Mouse (Mus musculus): ENCODE measurements around the gene Wnt3.

Gene Wnt3
- long read RNA-seq, experiment 1, result 0 reads
- long read RNA-seq, experiment 2, result 0 reads

DNA sequence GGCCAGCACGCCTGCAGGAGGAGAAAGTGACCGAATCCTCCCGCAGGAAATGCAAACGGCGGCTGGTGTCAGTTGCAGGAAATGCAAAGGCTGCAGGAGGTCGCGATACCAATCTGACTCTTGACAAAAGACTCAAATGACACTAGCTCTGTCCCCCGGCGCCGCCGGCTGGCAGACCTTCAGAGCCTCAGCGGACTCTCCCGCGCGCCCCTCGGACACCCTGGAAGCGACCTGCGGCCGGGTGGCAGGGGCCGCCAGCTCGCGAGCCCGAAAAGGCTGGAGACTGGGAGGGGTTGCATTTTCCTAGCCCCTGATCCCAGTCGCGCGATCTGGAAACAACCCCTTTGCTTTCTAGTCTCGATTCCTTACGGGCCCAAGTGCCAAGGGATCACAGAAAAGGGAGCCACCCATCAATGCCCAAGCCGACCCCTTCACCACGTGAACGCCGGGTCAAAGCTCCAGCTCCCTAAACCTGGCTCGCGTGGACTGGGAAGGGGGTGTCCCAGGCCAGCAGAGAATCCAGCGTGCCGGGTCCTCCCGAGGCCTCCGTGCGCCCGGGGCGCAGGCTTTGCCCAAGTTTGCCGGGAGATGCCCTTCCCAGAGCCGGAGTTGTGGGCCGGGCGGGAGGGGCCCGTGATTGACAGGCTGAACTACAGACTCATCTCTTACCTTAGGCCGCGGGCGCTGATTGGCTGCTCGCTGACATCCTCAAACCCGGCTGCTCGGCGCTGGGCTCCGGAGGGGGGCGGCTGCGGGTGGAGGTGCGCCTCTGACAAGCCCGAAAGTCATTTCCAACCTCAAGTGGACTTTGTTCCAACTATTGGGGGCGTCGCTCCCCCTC is at the start of gene Wnt3:
Gene Wnt3, plus strand, starts transcription at position 764 of the 841 bp plus-strand sequence.
- intact Hi-C loops (cut with DNase I), result no loop called here

DNA sequence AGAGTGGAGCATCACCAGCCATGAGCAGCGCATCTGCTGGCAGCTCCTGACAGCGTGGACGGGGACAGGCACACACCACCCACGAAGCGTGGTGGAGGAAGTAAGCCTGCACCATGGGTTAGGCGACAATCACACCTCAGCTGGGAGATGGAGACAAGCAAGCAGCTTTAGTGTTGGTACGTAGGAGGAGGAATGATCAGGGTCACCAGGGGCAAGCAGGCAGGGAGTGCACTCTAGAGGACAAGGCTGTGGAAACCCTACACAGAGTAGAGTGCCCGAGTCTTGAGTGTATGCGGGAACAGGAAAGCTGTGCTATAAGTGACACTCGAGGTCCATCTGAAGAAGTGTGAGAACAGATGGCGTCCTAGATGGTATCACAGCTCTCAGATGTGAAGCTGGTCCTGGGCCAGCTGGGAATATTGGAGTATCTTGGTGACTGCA is 49.6 kb upstream of the Wnt3 start:
- intact Hi-C loops (cut with DNase I), result no loop called here

DNA sequence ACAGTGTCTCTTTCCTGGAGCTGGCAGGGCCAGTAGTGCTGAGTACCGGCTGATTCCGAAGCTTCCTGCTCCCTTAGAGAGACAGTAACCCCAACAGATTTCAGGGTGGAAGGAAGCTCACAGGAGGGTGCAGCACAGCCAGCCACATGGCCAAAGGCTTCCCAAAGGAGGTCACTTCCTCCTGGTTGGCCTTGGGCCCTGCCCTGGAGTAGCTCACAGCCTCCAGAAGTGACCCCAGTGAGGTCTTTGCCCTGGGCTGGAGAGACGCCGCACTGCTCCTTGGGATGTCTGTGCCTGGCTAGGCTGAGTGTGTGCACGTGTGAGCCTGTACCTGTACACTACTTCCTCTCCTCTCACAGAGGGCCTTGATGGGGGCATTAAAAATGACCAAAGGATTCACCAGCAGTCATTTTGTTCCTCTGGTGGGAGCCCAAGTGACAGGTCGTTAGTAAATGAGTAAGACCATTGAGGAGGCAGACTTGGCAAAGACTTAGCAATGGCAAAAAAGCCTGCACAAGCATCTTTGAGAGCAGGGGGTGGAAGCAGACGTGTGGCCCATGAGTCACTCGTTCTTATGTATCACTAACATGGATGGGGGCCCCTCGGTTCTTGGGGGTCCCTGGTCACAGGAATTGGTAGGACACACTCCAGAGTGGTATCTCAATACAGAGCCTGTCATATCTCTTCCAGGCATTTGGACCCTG is 44.5 kb upstream of the Wnt3 start:
- intact Hi-C loops (cut with DNase I), result no loop called here

DNA sequence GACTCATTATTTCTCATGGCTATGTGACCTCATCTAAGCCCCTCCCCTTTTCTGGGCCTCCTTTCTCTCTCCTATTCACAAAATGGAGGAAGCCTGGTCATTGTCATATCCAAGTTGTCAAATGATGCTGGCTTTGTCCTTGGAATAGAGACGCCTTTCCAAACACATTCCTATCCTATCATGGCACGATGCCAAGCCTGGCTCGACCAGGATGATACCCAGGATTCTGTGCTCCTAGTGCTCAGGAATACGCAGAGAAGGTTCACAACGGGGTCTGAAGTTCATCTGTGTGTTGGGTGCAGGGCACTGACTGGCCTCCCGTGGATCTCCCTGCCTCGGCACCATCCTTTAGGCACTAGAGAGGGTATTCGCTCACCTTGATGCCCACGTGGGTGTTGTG is 42.4 kb upstream of the Wnt3 start:
- intact Hi-C loops (cut with DNase I), result no loop called here

DNA sequence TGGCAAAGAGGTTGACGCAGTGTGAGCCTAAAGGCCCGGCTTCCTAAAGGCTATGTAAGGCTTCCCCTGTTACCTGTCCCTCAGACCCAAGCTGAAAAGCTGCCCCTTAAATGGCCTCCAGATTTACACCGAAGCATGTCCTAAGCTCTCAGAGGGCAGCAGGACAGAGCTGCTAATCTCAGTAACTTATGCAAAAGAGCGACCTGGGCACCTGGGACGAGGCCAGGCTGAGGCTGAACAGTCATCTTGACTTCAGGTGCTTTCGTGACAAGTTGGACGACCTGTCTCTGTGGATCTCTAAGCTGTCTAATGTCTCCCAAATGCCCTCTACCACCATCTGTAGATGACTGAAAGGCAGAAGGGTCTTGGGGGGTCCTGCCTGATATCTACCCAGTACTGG is 41.6 kb upstream of the Wnt3 start:
- intact Hi-C loops (cut with DNase I), result no loop called here

DNA sequence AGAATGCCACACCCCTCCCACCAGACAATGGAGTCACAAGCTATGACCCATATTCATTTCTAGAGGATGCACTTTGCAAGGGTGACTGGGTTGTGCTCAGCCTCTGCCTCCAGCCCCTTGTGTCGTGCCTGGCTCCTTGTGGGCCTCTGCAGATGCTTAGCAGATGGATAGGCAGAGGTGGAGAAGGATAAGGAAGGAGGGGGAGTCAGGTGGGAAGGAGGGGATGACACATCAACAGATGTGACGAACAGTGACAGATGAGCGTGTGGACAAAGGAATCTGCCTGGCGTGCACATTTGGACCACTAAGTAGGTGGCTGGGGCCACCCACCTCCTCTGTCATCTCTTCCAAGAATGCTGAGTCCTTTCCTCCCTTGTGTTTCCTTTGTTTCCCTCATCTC is 40.9 kb upstream of the Wnt3 start:
- intact Hi-C loops (cut with DNase I), result no loop called here

DNA sequence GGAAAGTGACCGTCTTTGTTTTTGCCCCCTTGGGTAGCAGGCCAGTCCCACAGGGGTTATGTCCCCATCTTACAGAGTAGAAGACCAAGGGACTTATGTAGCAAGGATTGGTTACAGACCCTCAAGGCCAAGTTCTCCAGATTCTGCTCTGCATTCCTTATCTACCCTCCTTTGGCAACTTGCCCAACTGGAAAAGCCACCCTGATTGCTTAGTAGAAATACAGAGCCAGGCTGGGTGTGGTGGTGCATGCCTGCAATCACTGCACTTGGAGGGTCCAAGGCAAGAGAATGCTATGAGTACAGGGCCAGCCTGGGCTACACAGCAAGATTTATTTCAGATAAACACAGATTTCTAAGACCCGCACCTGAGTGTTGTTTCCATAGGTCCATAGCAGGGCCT is 40.0 kb upstream of the Wnt3 start:
- intact Hi-C loops (cut with DNase I), result no loop called here

DNA sequence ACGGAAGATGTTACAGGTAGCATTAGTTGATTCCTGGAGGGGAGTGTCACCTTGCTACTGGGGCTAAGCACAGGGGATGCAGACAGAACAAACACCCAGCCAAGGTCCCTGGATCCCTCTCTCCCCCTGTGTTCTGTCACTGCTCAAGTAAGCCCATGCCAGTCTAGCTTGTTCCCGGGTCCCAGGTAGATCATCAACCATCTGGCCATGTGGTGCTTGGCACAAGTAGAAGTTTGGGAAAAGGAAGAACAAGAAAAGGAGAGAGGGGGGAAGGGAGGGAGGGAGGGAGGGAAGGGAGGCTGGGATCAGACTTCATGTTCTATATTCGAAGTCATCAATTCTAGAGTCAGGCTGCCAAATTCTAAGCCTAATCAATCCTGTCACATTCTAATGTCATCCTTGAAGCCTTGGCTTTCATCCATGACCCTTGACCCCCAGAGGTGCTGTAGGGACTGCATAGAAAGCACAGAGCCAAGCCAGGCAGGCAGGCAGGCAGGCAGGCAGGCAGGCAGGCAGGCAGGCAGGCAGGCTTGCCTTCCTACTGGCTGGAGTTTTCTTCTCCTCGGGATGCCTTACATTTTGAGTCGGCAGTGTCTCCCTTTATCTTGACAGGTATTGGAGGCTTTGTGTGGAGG is 39.4 kb upstream of the Wnt3 start:
- intact Hi-C loops (cut with DNase I), result no loop called here

DNA sequence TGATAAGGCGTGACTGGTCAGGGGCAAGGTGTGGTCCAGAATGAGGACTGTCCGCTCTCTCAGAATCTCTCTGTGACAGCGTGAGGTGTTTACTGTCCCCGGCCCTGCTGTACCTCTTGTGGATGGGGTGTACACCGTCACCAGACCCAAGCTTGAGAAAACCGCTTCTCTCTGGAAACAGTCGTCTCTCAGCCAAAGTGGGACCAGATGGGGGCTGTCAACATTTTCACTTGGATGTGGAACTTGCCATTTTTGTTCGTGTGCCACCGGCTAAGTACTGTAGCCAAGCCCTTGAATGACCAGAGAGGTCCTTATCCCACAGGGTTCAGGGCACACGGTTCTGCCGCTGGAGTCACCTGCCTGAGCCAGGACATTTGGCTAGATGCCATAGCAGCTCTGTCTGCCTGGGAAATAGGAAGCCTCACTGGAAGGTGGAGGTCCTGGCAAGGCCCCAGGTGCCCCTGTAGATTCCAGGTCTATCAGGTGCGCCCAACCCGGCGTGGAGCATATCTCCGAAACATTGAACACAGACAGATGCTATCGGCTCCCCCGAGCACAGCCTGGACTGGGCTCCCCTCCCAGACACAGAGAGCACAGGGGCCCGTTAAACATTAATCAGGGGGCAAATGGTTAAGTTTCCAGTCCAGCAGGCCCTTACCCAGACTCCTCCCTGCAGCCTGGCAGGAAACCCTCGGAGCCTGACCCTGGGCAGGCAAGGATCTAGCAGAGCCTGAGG is 38.7 kb upstream of the Wnt3 start:
- intact Hi-C loops (cut with DNase I), result no loop called here

DNA sequence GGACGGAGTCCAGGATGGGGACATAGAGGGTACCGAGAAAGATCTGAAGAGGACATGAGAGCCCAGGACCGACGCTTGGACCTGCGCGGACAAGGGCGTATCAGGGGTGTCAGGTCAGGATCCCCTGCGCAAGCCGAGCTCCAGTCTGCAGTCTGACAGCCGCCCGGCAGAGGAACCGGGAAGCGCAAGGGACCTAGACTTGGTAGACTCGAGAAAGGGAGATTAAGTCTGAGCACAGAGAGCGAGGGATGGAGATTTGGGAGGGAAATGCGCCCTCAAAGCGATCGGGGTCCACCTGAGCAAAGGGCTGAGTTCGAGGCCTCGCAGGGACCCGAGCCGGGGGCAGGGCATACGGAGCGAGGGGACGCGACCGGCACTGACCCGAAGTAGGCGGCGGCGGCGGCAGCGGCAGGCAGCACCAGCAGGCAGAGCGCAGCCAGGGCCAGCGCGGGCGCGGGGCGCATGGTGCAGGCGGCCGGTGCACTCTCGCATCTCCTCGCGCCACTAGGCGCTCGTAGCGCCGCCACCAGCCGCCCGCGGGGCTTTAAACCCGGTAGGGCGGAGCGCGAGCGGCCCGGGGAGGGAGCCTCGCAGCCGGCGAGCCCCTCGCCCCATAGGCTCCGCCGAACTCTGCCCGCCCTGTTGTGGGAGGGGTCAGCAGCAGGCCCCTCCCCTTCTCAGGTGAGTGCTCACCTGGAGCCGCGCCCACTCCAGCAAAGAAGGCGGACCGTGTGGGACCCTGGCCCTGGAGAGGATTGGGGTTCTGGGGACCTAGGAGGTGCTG is 24.5 kb upstream of the Wnt3 start, which contains the start of gene Wnt9b:
Gene Wnt9b, minus strand, starts transcription at position 516 of the 784 bp plus-strand sequence.
- intact Hi-C loops (cut with DNase I), result no loop called here

DNA sequence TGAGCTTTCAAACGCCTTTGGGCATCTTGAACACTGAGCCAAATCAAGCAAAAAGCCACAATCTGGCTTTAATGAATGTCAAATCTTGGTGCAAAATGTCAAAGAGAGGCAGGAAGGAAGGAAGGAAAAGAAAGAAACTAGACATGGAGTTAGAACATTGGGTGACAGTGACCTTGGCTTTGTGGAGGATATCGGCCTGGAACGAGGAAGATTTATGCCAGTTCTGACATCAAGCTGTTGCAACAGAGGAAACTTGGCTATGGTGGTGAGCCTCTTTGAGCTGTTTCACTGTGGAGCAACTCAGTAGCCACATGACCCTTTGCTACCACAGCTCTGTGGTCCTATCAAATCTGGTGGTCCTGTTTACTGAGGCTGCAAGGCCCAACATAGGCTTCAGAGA is 23.3 kb upstream of the Wnt3 start:
- intact Hi-C loops (cut with DNase I), result no loop called here

DNA sequence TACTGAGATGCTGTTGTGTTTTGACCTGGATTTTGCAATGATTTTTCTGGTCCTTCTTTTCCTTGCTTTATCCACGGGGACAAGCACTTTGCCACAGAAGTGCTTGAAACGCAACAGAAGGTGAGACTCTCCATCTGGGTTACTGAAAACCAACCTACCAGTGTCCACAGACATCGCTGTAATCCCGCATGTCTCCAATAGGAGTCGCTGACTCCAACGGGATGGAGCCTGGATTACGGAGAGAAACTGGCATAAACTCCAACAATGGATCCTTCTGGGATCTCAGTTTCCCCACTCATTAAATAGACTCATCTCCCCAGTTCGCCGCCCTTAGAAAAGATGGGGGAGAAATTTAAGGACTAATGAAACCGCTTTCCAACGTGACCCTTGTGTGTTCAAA is 15.9 kb upstream of the Wnt3 start:
- intact Hi-C loops (cut with DNase I), result loop anchor here (1.0 to 2.0 kb wide), 2 partner anchors 81 to 119 kb away; no protein-coding TSS in a partner anchor

DNA sequence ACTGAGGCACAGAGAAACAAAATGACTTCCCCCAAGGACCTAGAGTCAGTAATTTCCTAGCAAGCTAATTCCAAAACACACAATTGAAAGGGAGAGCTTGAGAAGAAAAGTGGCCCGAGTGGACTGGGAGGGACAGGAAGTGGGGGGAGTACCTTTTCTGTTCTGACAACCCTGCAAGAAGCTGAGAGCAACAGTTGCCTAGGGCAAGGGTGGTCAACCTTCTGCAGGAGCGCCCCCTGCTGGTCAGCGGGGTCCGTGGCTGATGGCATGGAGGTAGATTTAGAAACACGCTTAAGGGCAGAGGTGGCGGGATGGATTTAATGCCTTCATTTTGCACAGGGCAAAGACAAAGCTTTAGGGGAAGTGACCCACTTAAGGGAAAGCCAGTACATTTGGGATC is 15.2 kb upstream of the Wnt3 start:
- intact Hi-C loops (cut with DNase I), result loop anchor here (1.0 to 2.0 kb wide), 2 partner anchors 82 to 119 kb away; no protein-coding TSS in a partner anchor

DNA sequence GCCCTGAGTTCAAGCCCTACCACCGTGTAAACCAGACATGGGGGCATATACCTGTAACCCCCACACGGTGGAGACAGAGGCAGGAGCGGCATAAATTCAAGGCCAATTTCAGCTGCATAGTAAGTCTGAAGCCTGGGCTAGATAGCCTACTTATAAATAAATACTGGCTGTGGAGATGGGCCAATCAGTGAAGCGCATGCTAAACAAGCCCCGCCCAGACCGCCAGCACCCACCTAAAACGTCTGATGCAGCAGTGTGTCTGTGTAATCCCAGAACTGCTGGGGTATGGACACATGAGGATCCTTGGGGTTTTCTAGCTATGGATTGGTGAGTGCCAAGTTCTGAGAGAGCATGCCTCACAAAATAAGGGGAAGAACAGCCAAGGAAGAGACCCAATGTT is 13.8 kb upstream of the Wnt3 start:
- intact Hi-C loops (cut with DNase I), result loop anchor here (10.0 kb wide), 1 partner anchor 435 kb away; no protein-coding TSS in a partner anchor

DNA sequence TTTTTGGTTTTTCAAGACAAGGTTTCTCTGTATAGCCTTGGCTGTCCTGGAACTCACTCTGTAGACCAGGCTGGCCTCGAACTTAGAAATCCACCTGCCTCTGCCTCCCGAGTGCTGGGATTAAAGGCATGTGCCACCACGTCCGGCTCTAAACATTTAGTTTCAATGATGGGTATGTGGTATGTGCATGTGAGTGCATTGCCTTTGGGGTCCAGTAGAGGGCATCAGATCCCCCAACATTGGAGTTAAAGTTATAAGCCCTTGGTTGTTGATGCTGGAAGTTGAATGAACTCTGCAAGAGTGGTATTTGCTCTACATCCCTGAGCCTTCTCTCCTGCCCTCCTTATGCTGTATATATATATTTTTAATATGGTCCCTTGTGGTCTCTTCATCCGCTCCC is 13.1 kb upstream of the Wnt3 start:
- intact Hi-C loops (cut with DNase I), result loop anchor here (10.0 kb wide), 1 partner anchor 434 kb away; no protein-coding TSS in a partner anchor

DNA sequence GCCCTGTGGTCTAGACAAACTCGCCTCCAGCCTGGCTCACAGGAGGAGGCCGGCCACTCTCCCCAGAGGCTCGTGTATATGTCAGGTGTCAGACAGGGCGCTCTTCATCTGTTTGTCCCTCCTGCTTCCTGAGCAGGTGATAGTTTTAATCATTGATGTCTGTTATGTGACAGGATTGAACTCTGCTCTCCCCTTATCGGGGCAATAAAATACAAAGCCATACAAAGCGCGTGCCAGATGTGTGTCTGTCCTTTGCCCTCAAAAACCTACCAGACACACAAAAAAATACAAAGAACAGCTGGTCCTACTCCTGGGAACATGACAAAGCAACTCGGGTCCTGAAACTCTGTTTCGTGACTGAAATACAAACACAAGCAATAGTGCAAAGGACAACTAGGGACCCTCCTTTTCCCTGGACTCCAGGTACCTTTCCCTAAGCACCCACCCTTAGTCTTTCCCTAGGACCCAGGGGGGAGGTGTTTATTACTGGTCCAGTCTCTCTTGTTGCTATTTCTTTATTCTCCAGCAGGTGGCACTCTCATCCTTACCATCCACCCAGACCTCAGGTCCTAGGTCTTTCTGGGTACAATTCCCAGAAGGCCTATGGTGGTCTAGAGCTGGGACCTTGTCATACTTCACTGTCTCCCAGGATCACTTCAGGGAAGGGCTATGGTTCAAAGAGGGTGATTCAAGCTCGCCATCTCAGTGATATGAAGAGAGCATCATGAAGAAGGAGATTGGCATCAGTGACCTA is 10.4 kb upstream of the Wnt3 start:
- intact Hi-C loops (cut with DNase I), result loop anchor here (1.0 to 10.0 kb wide), 2 partner anchors 148 to 431 kb away; no protein-coding TSS in a partner anchor

DNA sequence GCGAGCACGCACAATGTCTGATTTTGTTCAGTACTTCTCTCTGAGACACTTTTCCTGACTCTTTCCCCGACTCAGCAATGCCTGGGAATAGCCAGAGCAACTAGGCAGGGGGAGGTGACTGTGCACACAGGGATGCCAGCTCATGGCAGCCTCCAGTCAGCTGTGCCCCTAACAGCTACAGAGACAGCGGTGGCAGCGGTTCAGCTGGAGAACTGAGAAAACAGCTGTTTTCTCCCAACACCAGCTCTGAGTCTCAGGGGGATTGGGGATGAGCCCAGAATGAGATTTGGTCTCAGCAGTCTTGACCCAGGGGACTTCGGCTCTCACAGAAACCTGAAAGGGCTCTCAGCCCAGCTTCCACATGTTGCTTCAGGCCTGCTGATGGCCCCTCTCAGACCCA is 9.3 kb upstream of the Wnt3 start:
- intact Hi-C loops (cut with DNase I), result loop anchor here (10.0 kb wide), 1 partner anchor 430 kb away; no protein-coding TSS in a partner anchor

DNA sequence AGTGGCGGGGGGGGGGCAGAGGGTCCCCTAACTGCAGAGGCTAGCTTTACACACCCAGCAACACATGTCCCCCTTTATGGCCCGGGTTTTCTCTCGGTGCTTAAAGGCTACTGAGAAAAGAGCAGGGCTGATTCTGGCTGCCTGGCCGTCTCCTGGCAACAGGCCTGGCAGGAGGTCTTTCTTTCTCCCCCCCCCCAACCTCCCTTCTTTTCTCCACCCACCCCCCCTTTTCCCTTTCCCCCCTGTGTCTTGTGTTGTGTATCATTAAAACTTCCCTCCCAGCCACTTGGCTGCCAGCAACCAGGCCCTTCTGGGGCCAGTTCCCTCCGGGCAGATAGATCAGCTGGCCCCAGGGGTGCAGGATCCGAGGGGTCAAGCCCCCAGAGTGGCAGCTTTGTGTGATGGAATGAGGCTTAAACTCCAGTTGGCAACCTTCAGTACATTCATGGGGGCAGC is 8.4 kb upstream of the Wnt3 start:
- intact Hi-C loops (cut with DNase I), result loop anchor here (10.0 kb wide), 1 partner anchor 429 kb away; no protein-coding TSS in a partner anchor

DNA sequence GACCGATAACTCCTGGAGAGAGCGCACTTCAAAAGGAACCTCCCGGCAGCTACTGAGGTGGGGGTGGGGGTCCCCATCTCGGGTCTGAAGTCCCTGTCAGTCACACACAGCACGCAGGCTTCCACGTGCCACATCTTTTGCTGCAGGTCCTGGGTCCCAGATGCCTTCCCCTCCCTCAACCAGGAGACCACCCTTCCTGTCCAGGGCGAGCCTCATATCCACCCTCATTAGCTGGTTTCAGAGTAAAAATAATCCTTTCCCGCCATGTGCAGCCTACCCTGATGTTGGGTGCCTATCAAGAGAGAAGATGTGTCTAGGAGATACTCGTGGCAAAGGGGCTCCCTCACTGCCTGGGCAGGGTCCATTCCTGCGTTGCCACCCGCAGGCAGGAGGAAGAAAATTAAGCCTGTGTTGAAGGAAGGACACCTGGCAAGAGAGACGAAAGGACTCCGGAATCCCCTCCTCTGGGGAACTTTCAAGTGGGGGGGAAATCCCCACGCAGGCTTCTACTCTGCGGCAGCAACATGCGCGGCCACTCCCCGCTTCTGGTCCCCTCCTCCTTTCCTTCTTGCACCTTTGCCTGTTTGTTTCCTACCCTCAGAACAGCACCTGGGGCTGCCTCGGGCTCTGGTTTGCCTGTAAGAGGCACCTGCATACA is 2.7 kb upstream of the Wnt3 start:
- intact Hi-C loops (cut with DNase I), result no loop called here
